8 mouse cellular contexts compared by ENCODE assay signal in genomic region chr3:142530087-142530953, GRCm38 (mm10). TPM values are rescaled to one million over a fixed set of nuclear protein-coding genes. Genes with fewer than 3 reads are reported as not detected.
DNase-seq lines count a peak whose midpoint lies in the region; ATAC-seq and TF ChIP-seq lines count a peak whose summit lies in the region.

Gene Gbp7, plus strand, starts transcription at chr3:142530342.

- peak within 1 kb of the TSS; percentile 69 for H3K4me2 ChIP-seq in heart, embryonic 11.5 days
- peak within 1 kb of the TSS; percentile 95 for H3K4me2 ChIP-seq in kidney, embryonic 15.5 days

- 2% methylated on average over 30 of the region's 30 CpGs for WGBS in heart, embryonic 11.5 days (ENCODE audit: insufficient replicate concordance)
- whole genome bisulfite sequencing in kidney, embryonic 15.5 days, result 1% methylated on average over 30 of the region's 30 CpGs

- no peaks in the 10 kb centered on the region for H3K9me3 ChIP-seq in heart, embryonic 11.5 days (replicated peaks; ENCODE audit: control insufficient read depth, low read length)
- H3K9me3 ChIP-seq in kidney, embryonic 15.5 days (replicated peaks), result no peaks in the 10 kb centered on the region

- no peak for TF ChIP-seq CTCF in embryonic fibroblast, embryonic 13.5 days (IDR thresholded peaks at IDR 0.05; ENCODE audit: borderline replicate concordance, insufficient read depth, low read length)

- H3K27me3 ChIP-seq in heart, embryonic 11.5 days (ENCODE audit: control insufficient read depth, insufficient read depth, low read length), result no peaks in the 10 kb centered on the region
- peaks cover 4% of the 10 kb centered on the region; the same call in 1 of the 2 replicates for H3K27me3 ChIP-seq in kidney, embryonic 15.5 days
- H3K27me3 ChIP-seq in splenic B cell, adult 2 months (ENCODE audit: control insufficient read depth, insufficient read depth, low read length, poor library complexity, severe bottlenecking), result no peaks in the 10 kb centered on the region

- no peaks in the 10 kb centered on the region for H3K36me3 ChIP-seq in heart, embryonic 11.5 days (ENCODE audit: control insufficient read depth, insufficient read depth, low read length)
- H3K36me3 ChIP-seq in kidney, embryonic 15.5 days, result no peaks in the 10 kb centered on the region
- H3K36me3 ChIP-seq in splenic B cell, adult 2 months (ENCODE audit: control insufficient read depth, insufficient read depth, low read length, poor library complexity, severe bottlenecking), result no peaks in the 10 kb centered on the region; the same call in 1 of the 2 replicates

- H3K9ac ChIP-seq in heart, embryonic 11.5 days (ENCODE audit: low read depth, low read length), result peak within 1 kb of the TSS; percentile 67
- peak within 1 kb of the TSS; percentile 39 for H3K9ac ChIP-seq in kidney, embryonic 15.5 days

- H3K27ac ChIP-seq in embryonic fibroblast, embryonic 13.5 days (ENCODE audit: insufficient read depth, low read length), result peak within 1 kb of the TSS; percentile 54; the same call in 1 of the 2 replicates
- H3K27ac ChIP-seq in heart, embryonic 11.5 days (ENCODE audit: low read depth, low read length), result no peak within 1 kb of the TSS
- 0 out of 2 replicates have a peak within 1 kb of the TSS, but pooled peaks have one; percentile 28 for H3K27ac ChIP-seq in kidney, embryonic 15.5 days

- DNase-seq in 3134 (ENCODE audit: extremely low read depth, insufficient read length, low spot score), result peak; percentile 28
- DNase-seq in adrenal gland, adult 18-20 months (ENCODE audit: low spot score in 2 of 2), result peak; percentile 40 to 50
- DNase-seq in liver, result peak; percentile 11
- DNase-seq in monocyte, adult 2 months (ENCODE audit: low read depth in 1 of 2, low spot score in 2 of 2), result peak; percentile 37 to 64
- peak; percentile 75 for DNase-seq in splenic B cell, adult 2 months (ENCODE audit: low read depth, low spot score)

- peak; percentile 27; the same call in 1 of the 2 replicates for TF ChIP-seq POLR2A in embryonic fibroblast, embryonic 13.5 days (IDR thresholded peaks at IDR 0.05; ENCODE audit: low read depth, low read length)

- H3K4me1 ChIP-seq in embryonic fibroblast, embryonic 13.5 days (ENCODE audit: control insufficient read depth, insufficient read depth, low read length), result no peaks in the 10 kb centered on the region; the same call in 1 of the 2 replicates
- H3K4me1 ChIP-seq in heart, embryonic 11.5 days (ENCODE audit: control insufficient read depth, insufficient read depth, low read length), result no peaks in the 10 kb centered on the region
- H3K4me1 ChIP-seq in kidney, embryonic 15.5 days, result peaks cover 6% of the 10 kb centered on the region

- peak within 1 kb of the TSS; percentile 95 for H3K4me3 ChIP-seq in embryonic fibroblast, embryonic 13.5 days (ENCODE audit: insufficient read depth, low read length)
- H3K4me3 ChIP-seq in heart, embryonic 11.5 days (ENCODE audit: low read depth, low read length), result peak within 1 kb of the TSS; percentile 70
- peak within 1 kb of the TSS; percentile 63 for H3K4me3 ChIP-seq in kidney, embryonic 15.5 days (replicated peaks)

- ATAC-seq in heart, embryonic 11.5 days (replicated peaks; ENCODE audit: insufficient number of reproducible peaks, low FRiP score, low TSS enrichment), result peak; percentile 67; the same call in 1 of the 2 replicates
- ATAC-seq in kidney, embryonic 15.5 days (replicated peaks; ENCODE audit: low FRiP score), result peak; percentile 89

RNA-seq across cellular contexts. Expression of gene Gbp7, which starts in this region (rescaled TPM):
- total RNA-seq in adrenal gland, adult 18-20 months (2021), result 10 to 100 TPM; 12.6 to 17.9 TPM
- 3.3 and 6.4 TPM in 2 replicates for polyA plus RNA-seq in embryonic fibroblast, embryonic 13.5 days (2011; ENCODE audit: insufficient read length, low read depth, missing spikeins)
- polyA plus RNA-seq in heart, embryonic 11.5 days (2014; fragmentation: Nextera tagmentation; extraction: Ambion mirVana), result 0.94 and 1.1 TPM in 2 replicates
- polyA plus RNA-seq in kidney, embryonic 15.5 days (2015; fragmentation: Nextera tagmentation; extraction: Ambion mirVana), result 2.6 and 3.3 TPM in 2 replicates

Comparison
In these comparisons a context has a peak if more than half of its experiments do, and no peak if none do; other contexts are left out.
1. DNase-seq: peak in every context shown above with its lines; median percentile 75 in splenic B cell, adult 2 months; 50 in monocyte, adult 2 months; 45 in adrenal gland, adult 18-20 months; 28 in 3134; 11 in liver.